Mouse (Mus musculus) myocyte (in vitro differentiated cells): Measurements from ENCODE around the gene Fbxo30. TPM values are rescaled to one million over a fixed set of nuclear protein-coding genes. Genes with fewer than 3 reads are reported as not detected.
"Not testable (repeated sequence)": the region's sequence is repeated elsewhere in the genome, so short reads cannot be mapped to it uniquely, and the experiment has no call there.

ENCODE experiments used
- H3K27me3 ChIP-seq: one replicate; pipeline ENCODE4 v1.6.1; 2011; ENCODE audit not compliant: control insufficient read depth, insufficient read depth, insufficient read length
- H3K36me3 ChIP-seq: one replicate; pipeline ENCODE4 v1.6.1; 2011; ENCODE audit not compliant: control insufficient read depth, insufficient read depth
- H3K4me2 ChIP-seq: one replicate; pipeline ENCODE4 v1.6.1; 2011; ENCODE audit warnings: low read depth, control low read depth
- H3K4me3 ChIP-seq: one replicate; pipeline ENCODE4 v1.5.1; 2011; ENCODE audit warnings: mild to moderate bottlenecking, control low read depth, moderate library complexity
- H3K79me2 ChIP-seq: one replicate; pipeline ENCODE4 v1.6.1; 2011; ENCODE audit not compliant: control insufficient read depth, insufficient read depth
- H3ac ChIP-seq: one replicate; pipeline ENCODE4 v1.6.1; 2011; ENCODE audit not compliant: control insufficient read depth, insufficient read length
- CEBPB ChIP-seq: IDR thresholded peaks from 2 replicates; pipeline ENCODE4 v1.6.1; 2011; ENCODE audit warnings: mild to moderate bottlenecking, moderate library complexity; ENCODE audit not compliant: poor library complexity, insufficient read depth, severe bottlenecking
- E2F4 ChIP-seq: IDR thresholded peaks from one replicate; pipeline ENCODE4 v1.6.1; 2011; ENCODE audit warnings: mild to moderate bottlenecking, control low read depth, moderate library complexity; ENCODE audit not compliant: insufficient read depth
- MAX ChIP-seq: IDR thresholded peaks from one replicate; pipeline ENCODE4 v1.6.1; 2011; ENCODE audit warnings: low read depth, mild to moderate bottlenecking, control low read depth
- MYOD1 ChIP-seq, 3 experiments: IDR thresholded peaks; one replicate each; pipeline ENCODE4 v1.6.1; 2011; ENCODE audit warnings: control low read depth in 2 of 3, low read depth in 2 of 3, mild to moderate bottlenecking in 2 of 3, moderate library complexity in 1 of 3; ENCODE audit not compliant: insufficient read length in 2 of 3, control insufficient read depth in 1 of 3
- MYOG ChIP-seq, 3 experiments: IDR thresholded peaks; one replicate each; pipeline ENCODE4 v1.6.1; 2011; ENCODE audit warnings: control low read depth in 2 of 3, low read depth in 2 of 3, mild to moderate bottlenecking in 2 of 3; ENCODE audit not compliant: insufficient read length in 2 of 3, control insufficient read depth in 1 of 3, insufficient read depth in 1 of 3
- POLR2A ChIP-seq: IDR thresholded peaks from one replicate; pipeline ENCODE4 v1.6.1; 2011; ENCODE audit warnings: low read depth, mild to moderate bottlenecking, control low read depth, moderate library complexity; ENCODE audit not compliant: insufficient read length
- POLR2AphosphoS2 ChIP-seq: IDR thresholded peaks from one replicate; pipeline ENCODE4 v1.6.1; 2011; ENCODE audit warnings: low read depth, control low read depth; ENCODE audit not compliant: insufficient read length
- REST ChIP-seq: IDR thresholded peaks from one replicate; pipeline ENCODE4 v1.6.1; 2011; ENCODE audit warnings: mild to moderate bottlenecking, control low read depth, moderate library complexity; ENCODE audit not compliant: insufficient read depth, insufficient read length
- SRF ChIP-seq: IDR thresholded peaks from one replicate; pipeline ENCODE4 v1.6.1; 2011; ENCODE audit warnings: low read depth; ENCODE audit not compliant: control insufficient read depth, insufficient read length
- TCF12 ChIP-seq: IDR thresholded peaks from one replicate; pipeline ENCODE4 v1.6.1; 2011; ENCODE audit warnings: mild to moderate bottlenecking, control low read depth; ENCODE audit not compliant: poor library complexity, insufficient read depth, severe bottlenecking
- TCF3 ChIP-seq: IDR thresholded peaks from one replicate; pipeline ENCODE4 v1.6.1; 2011; ENCODE audit warnings: low read depth, control low read depth; ENCODE audit not compliant: insufficient read length
- USF1 ChIP-seq: IDR thresholded peaks from one replicate; pipeline ENCODE4 v1.6.1; 2011; ENCODE audit warnings: low read depth, mild to moderate bottlenecking, control low read depth, moderate library complexity
- polyA plus RNA-seq: library from polyadenylated mRNA; unstranded; fragments of >200 nt; fragmentation: generic; extraction: Trizol; gene quantifications from one replicate; pipeline ENCODE4 v1.2.1, GENCODE M21; 2012; ENCODE audit warnings: missing spikeins

Gene Fbxo30
- polyA plus RNA-seq, 1 experiment = 4.9 TPM

GRCm38 (mm10) chr10:11305365-11306053 is 24.4 kb downstream of the Fbxo30 start:
- TF ChIP-seq POLR2AphosphoS2 (no peak), REST (no peak), POLR2A (no peak), TCF3 (no peak), SRF (no peak), MYOD1 (IDR thresholded peaks at IDR 0.05; ENCODE audit: control insufficient read depth in 1 of 3, insufficient read length in 2 of 3, low read depth in 2 of 3) (no peak), CEBPB (no peak), MYOG (IDR thresholded peaks at IDR 0.05; ENCODE audit: control insufficient read depth in 1 of 3, insufficient read depth in 1 of 3, insufficient read length in 2 of 3, low read depth in 2 of 3) (no peak), USF1 (no peak)
- H3ac ChIP-seq = no peak overlapping the region
- H3K27me3 ChIP-seq = no peaks in the 10 kb centered on the region
- H3K36me3 ChIP-seq = no peaks in the 10 kb centered on the region
- H3K4me3 ChIP-seq = no peak overlapping the region
- H3K79me2 ChIP-seq = no peaks in the 10 kb centered on the region
- H3K4me2 ChIP-seq = no peak overlapping the region

- Histone ChIP-seq H3K27me3 (no peaks in the 10 kb centered on the region), H3K4me2 (no peak overlapping the region)
- TF ChIP-seq POLR2AphosphoS2 = peak; percentile 16
- TF ChIP-seq POLR2A = no peak
- no peak for TF ChIP-seq TCF12
- no peak for TF ChIP-seq MAX
- peak in 1 of 3 experiments; percentile 26 for TF ChIP-seq MYOG (IDR thresholded peaks at IDR 0.05; ENCODE audit: control insufficient read depth in 1 of 3, insufficient read depth in 1 of 3, insufficient read length in 2 of 3, low read depth in 2 of 3)
Observed at GRCm38 (mm10) chr10:11306054-11306367, 24.9 kb downstream of the Fbxo30 start.

GRCm38 (mm10) chr10:11309866-11310265 is 28.7 kb downstream of the Fbxo30 start:
- H3K4me2 ChIP-seq = no peak overlapping the region
- no peaks in the 10 kb centered on the region for H3K27me3 ChIP-seq
- no peak overlapping the region for H3K4me3 ChIP-seq
- TF ChIP-seq POLR2AphosphoS2 = no peak
- no peak for TF ChIP-seq REST
- no peak for TF ChIP-seq CEBPB
- TF ChIP-seq SRF = no peak
- no peak for TF ChIP-seq TCF3
- TF ChIP-seq USF1 = no peak
- no peak for TF ChIP-seq TCF12
- no peaks in the 10 kb centered on the region for H3K36me3 ChIP-seq
- H3ac ChIP-seq = no peak overlapping the region
- no peaks in the 10 kb centered on the region for H3K79me2 ChIP-seq

More at GRCm38 (mm10) chr10:11306054-11306367, 24.9 kb downstream of the Fbxo30 start:
- H3K4me3 ChIP-seq = no peak overlapping the region
- H3K36me3 ChIP-seq = no peaks in the 10 kb centered on the region
- no peaks in the 10 kb centered on the region for H3K79me2 ChIP-seq
- no peak overlapping the region for H3ac ChIP-seq

DNA sequence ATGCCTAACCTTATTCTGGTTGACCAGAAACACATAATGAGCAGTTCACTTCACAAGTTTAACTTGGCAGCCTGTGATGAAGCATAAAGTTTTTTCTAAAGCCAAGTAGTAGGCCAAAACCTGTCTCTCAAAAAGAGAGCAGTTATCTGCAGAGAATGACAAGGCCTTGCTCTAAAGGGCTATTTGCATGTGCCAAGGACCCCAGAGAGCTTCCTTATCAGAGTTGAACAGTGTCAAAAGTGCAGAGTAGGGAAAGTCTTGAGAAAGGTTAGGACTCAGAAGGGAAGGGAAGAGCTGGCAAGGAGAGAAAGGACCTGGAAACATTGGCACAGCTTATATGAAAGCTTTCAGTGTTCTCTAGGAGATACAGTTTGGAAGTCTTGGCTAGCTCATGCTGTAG is 29.4 kb downstream of the Fbxo30 start:
- TF ChIP-seq MAX (no peak), E2F4 (no peak), CEBPB (no peak), TCF3 (no peak), TCF12 (no peak), USF1 (no peak)
- H3ac ChIP-seq = no peak overlapping the region
- H3K27me3 ChIP-seq = no peaks in the 10 kb centered on the region
- no peaks in the 10 kb centered on the region for H3K79me2 ChIP-seq
- H3K4me3 ChIP-seq = no peak overlapping the region
- H3K36me3 ChIP-seq = no peaks in the 10 kb centered on the region
- no peak overlapping the region for H3K4me2 ChIP-seq

DNA sequence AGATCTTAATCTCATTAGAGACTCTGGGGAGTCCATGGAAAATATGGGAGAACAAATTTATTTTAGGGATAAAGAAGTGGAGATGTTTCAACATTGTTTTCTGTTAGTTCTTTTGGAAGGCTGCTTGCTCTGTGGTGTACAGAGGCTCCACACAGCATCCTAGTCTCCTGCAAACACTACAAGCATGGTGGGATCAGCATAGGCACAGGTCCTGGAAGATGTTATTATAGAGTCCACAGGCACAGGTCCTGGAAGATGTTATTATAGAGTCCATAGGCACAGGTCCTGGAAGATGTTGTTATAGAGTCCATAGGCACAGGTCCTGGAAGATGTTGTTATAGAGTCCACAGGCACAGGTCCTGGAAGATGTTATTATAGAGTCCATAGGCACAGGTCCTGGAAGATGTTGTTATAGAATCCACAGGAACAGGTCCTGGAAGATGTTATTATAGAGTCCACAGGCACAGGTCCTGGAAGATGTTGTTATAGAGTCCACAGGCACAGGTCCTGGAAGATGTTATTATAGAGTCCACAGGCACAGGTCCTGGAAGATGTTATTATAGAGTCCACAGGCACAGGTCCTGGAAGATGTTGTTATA is 36.8 kb downstream of the Fbxo30 start:
- H3K36me3 ChIP-seq, H3K27me3 ChIP-seq, H3K79me2 ChIP-seq, H3K4me3 ChIP-seq, H3ac ChIP-seq, H3K4me2 ChIP-seq: not testable (repeated sequence)

DNA sequence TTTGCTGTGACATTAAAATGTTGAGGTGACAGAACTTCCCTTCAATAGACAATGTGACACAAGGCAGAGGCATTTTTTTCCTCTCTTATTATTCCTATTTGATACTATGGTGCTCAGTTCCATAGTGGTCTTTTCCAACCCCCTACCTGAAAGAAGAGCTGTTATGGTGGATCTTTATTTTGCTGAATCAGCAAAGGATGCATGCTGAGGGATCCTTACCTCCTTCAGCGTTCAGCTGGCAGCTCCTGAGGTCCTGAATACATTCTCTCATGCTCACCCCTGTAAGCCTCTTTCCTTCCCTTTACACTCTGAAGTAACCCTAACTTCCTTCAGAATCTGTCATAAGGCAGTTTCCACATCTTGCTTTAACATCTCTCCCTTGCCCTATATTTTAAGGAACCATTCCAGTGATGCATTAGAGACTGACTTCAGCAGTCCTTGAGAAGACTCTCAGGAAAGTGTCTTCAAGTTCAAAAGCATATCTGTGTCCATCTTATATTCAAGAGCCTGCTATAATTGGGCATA is 38.4 kb downstream of the Fbxo30 start:
- no peak for TF ChIP-seq POLR2AphosphoS2
- TF ChIP-seq SRF = no peak
- TF ChIP-seq CEBPB = no peak
- TF ChIP-seq POLR2A = no peak
- no peak for TF ChIP-seq REST
- TF ChIP-seq TCF12 = no peak
- TF ChIP-seq MAX = no peak
- TF ChIP-seq TCF3 = no peak
- no peak for TF ChIP-seq MYOD1 (IDR thresholded peaks at IDR 0.05; ENCODE audit: control insufficient read depth in 1 of 3, insufficient read length in 2 of 3, low read depth in 2 of 3)
- TF ChIP-seq E2F4 = no peak
- no peak for TF ChIP-seq MYOG (IDR thresholded peaks at IDR 0.05; ENCODE audit: control insufficient read depth in 1 of 3, insufficient read depth in 1 of 3, insufficient read length in 2 of 3, low read depth in 2 of 3)
- no peak for TF ChIP-seq USF1
- H3K36me3 ChIP-seq = no peaks in the 10 kb centered on the region
- H3K4me2 ChIP-seq = no peak overlapping the region

More for the DNA sequence above, 38.4 kb downstream of the Fbxo30 start:
- H3K79me2 ChIP-seq = no peaks in the 10 kb centered on the region
- H3K4me3 ChIP-seq = no peak overlapping the region
- no peaks in the 10 kb centered on the region for H3K27me3 ChIP-seq
- H3ac ChIP-seq = no peak overlapping the region
